Mouse (Mus musculus) kidney, embryonic 16.5 days (tissue): ENCODE results near the gene Col25a1. TPM values are rescaled to one million over a fixed set of nuclear protein-coding genes. Genes with fewer than 3 reads are reported as not detected.

ENCODE experiments used
- ATAC-seq: fragments of 200-750 bp; cut with Nextera tagmentation; 2 replicates; pipeline ENCODE4 v1.8.0; 2017; ENCODE audit warnings: moderate TSS enrichment; ENCODE audit not compliant: low FRiP score, low TSS enrichment
- H3K27ac ChIP-seq: fragments of 300-500 bp; sonication (generic); 2 replicates; pipeline ENCODE4 v1.5.1; 2014; ENCODE audit warnings: low read length
- H3K27me3 ChIP-seq: fragments of 300-500 bp; sonication (generic); 2 replicates; pipeline ENCODE4 v1.6.1; 2014; ENCODE audit warnings: low read length, control low read depth, mixed read lengths; ENCODE audit not compliant: insufficient read depth
- H3K36me3 ChIP-seq: fragments of 300-500 bp; sonication (generic); 2 replicates; pipeline ENCODE4 v1.6.1; 2014; ENCODE audit warnings: low read length, control low read depth, mixed read lengths; ENCODE audit not compliant: insufficient read depth
- H3K4me1 ChIP-seq: fragments of 300-500 bp; sonication (generic); 2 replicates; pipeline ENCODE4 v1.6.1; 2014; ENCODE audit warnings: low read length, control low read depth, mixed read lengths; ENCODE audit not compliant: insufficient read depth
- H3K4me2 ChIP-seq: fragments of 300-500 bp; sonication (generic); replicated peaks from 2 replicates; pipeline ENCODE4 v1.6.1; 2014; ENCODE audit warnings: low read depth, low read length
- H3K4me3 ChIP-seq: fragments of 300-500 bp; sonication (generic); 2 replicates; pipeline ENCODE4 v1.5.1; 2014; ENCODE audit warnings: mild to moderate bottlenecking, low read length
- H3K9ac ChIP-seq: fragments of 300-500 bp; sonication (generic); replicated peaks from 2 replicates; pipeline ENCODE4 v1.6.1; 2014; ENCODE audit warnings: low read length
- H3K9me3 ChIP-seq: fragments of 300-500 bp; sonication (generic); 2 replicates; pipeline ENCODE4 v1.6.1; 2016; ENCODE audit warnings: low read length, control low read depth
- WGBS: fragments of 180-500 bp; shearing (Covaris S2); extraction: QIAGEN DNeasy Blood & Tissue Kit; methylation state at CpG from one replicate; pipeline ENCODE4 v1.1.7; 2014; 5-methylcytosine and 5-hydroxymethylcytosine counted together
- polyA plus RNA-seq: library from polyadenylated mRNA; unstranded; fragments of >200 nt; fragmentation: Nextera tagmentation; extraction: Ambion mirVana; gene quantifications from 2 replicates; pipeline ENCODE4 v1.2.1, GENCODE M21; 2015

Gene Col25a1
- polyA plus RNA-seq, 1 experiment from 2014 or later, result 4.2 TPM

DNA sequence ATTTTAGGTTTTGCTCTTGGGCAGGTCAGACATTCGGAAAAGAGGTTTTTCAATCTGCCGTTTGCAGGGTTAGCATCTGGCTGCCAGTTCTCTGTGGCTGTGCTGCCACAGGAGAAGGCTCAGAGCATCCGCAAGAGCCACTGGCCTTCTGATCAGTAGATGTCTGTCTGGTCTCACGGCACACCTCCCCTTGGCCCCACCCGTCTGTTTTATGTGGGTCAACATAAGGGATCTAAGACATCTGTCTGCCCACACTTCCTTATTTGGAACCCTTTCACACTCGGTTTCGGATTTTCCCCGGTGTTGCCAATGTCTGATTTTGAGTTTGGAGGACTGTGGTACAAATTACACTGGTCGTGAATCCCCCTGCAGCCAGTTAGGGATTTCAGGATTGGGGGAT, 26.8 kb upstream of the Col25a1 start:
- Histone ChIP-seq H3K27ac (no peak overlapping the region), H3K4me3 (peak overlapping the region; percentile 7; the same call in 1 of the 2 replicates), H3K4me1 (no peaks in the 10 kb centered on the region), H3K9me3 (no peaks in the 10 kb centered on the region; the same call in 1 of the 2 replicates), H3K27me3 (no peaks in the 10 kb centered on the region), H3K9ac (no peak overlapping the region), H3K4me2 (peak overlapping the region; percentile 42), H3K36me3 (no peaks in the 10 kb centered on the region)
- 28% methylated on average over 9 of the region's 9 CpGs for WGBS
- no peak for ATAC-seq

DNA sequence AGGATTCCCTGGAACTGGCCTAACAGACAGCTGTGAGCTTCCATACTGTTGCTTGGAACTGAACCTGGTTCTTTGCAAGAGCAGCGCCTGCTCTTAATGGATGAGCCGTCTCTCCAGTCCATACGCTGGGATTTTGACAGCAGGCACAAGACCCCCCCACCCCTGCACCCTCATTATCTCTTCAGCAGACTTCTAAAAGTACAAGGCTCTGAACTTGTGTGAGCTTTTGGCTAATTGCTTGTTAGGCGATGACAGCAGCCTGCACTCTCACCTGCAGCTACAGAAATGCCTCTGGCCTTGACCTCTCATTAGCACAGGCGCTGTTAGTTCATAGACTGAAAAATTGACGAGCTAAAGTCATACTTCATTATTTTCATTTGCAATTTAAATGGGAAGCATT, 14.4 kb upstream of the Col25a1 start:
- Histone ChIP-seq H3K9me3 (no peaks in the 10 kb centered on the region), H3K9ac (no peak overlapping the region), H3K36me3 (no peaks in the 10 kb centered on the region), H3K27me3 (no peaks in the 10 kb centered on the region), H3K27ac (no peak overlapping the region), H3K4me3 (no peak overlapping the region), H3K4me1 (no peaks in the 10 kb centered on the region), H3K4me2 (no peak overlapping the region)
- WGBS, result 82% methylated on average over 6 of the region's 6 CpGs
- no peak for ATAC-seq

DNA sequence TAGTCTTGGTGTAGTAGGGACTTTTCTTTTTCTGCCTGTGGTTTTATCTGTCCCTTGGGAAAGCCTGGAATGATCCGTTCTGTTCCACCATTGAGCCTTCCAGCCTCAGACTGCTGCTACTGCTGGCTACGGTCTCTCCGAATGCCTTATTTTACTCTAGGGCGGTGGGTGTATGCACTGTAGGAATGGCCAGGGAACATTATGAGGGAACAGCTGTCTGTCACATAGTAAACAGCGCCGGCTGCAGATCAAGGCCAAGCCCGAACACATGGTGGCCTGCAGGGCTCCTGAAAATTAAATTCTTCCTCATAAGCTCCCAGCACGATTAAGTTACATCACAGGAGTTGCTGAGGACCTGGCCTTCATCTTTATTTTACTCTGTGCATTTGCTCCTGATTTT, 3.5 kb upstream of the Col25a1 start:
- no peaks in the 10 kb centered on the region for H3K4me1 ChIP-seq
- H3K4me2 ChIP-seq, result no peak overlapping the region
- H3K9me3 ChIP-seq, result no peaks in the 10 kb centered on the region
- no peaks in the 10 kb centered on the region for H3K27me3 ChIP-seq
- no peak overlapping the region for H3K9ac ChIP-seq
- no peak overlapping the region for H3K27ac ChIP-seq
- WGBS, result 70% methylated on average over 8 of the region's 8 CpGs
- H3K4me3 ChIP-seq, result no peak overlapping the region
- ATAC-seq, result no peak
- no peaks in the 10 kb centered on the region for H3K36me3 ChIP-seq

DNA sequence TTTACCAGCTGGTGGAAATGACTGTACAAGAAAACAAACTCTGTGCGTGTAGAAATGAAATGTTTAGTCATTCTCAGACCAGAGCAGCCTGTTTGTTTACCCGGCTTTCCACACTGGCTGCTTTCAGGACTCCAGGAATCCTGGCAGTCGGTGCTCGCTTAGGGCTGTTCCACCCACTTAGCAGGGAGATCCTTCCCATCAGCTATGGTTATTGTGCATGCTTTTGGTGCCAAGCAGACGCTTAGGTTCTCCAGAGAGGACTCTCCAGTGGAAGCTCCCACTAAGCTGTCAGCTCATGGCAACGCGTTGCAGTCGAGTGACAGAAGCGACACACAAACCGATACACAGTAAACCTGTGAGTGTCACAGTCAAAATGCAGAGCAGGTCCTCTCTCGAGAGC, 2.7 kb upstream of the Col25a1 start:
- WGBS, result 81% methylated on average over 11 of the region's 11 CpGs
- H3K9me3 ChIP-seq, result no peaks in the 10 kb centered on the region
- H3K9ac ChIP-seq, result no peak overlapping the region
- no peak for ATAC-seq
- no peaks in the 10 kb centered on the region for H3K36me3 ChIP-seq
- H3K4me2 ChIP-seq, result no peak overlapping the region
- H3K4me1 ChIP-seq, result no peaks in the 10 kb centered on the region
- H3K27ac ChIP-seq, result no peak overlapping the region
- no peaks in the 10 kb centered on the region for H3K27me3 ChIP-seq
- H3K4me3 ChIP-seq, result no peak overlapping the region

DNA sequence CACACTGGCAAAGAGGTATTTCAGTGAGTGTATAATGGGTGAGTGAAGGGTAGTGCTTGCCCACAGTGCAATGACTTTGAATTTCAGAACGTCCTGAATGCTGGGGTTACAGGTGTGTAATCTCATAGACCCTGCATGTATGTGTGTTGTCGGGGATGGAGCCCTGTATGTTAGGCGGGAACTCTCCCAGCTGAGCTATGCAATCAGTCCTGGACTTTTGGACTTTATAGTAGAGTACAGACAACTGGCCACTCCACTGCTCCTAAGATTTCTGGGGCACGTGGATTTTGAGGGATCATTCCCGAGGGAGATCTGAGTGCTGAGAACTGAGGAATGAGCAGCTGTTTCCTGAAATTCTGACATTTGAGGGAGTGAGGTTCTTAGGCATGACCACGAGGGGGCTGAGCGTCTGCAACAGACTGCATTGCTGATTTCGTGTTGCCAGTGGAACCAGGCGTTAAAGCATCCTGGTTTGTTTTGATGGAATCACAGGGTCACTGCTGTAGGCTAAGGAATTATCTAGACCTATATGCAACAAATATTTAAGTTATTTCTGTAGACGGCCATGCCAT, 1.6 kb upstream of the Col25a1 start:
- Histone ChIP-seq H3K9ac (no peak overlapping the region), H3K36me3 (no peaks in the 10 kb centered on the region), H3K4me3 (no peak overlapping the region), H3K9me3 (no peaks in the 10 kb centered on the region), H3K27me3 (no peaks in the 10 kb centered on the region), H3K4me1 (no peaks in the 10 kb centered on the region), H3K27ac (no peak overlapping the region), H3K4me2 (no peak overlapping the region)
- 48% methylated on average over 10 of the region's 10 CpGs for WGBS
- ATAC-seq, result peak; percentile 23; the same call in 1 of the 2 replicates

DNA sequence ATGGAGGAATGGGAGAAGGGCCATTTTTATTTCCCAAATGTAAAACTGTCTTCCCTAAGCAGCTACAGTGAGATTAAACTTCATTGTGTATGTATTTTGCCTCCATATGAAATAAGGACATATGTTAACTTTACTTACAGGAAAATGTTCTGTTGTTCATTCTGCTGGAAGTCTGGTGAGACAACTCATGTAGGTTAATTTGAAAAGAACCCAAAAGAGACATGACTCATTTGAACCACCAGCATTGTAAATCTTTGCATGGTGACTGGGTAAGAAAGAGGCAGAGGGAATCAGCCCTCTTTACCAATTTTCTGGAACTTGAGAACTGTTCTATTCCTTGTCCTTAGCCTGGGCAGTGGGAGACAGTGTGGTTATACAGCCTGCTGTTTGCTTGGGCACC, 5.9 kb downstream of the Col25a1 start:
- H3K9me3 ChIP-seq, result 0 out of 2 replicates have a peak, but pooled peaks cover 3% of the 10 kb centered on the region
- no peaks in the 10 kb centered on the region for H3K36me3 ChIP-seq
- H3K4me2 ChIP-seq, result no peak overlapping the region
- H3K9ac ChIP-seq, result no peak overlapping the region
- H3K4me1 ChIP-seq, result no peaks in the 10 kb centered on the region
- no peaks in the 10 kb centered on the region for H3K27me3 ChIP-seq
- no peak for ATAC-seq
- no peak overlapping the region for H3K27ac ChIP-seq
- no peak overlapping the region for H3K4me3 ChIP-seq

DNA sequence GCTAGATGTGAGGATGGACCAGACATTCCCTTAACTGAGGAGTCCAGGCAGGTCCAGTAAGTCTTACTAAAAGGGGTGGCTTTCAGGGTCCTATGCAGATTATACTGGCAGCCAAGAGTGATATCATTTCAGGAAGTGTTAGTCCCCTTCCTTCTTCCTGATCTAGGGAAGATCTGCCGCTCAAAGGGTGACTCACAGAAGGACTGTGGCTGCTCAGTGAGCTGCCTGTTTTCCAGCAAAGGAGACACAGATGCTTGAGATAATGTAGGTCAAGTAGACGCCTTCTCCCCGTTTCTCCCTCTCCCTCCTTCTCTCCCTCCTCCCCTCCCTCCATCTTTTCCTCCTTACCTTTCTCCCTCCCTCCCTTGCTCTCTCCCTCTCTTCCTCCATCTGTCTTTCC, 6.3 kb downstream of the Col25a1 start:
- Histone ChIP-seq H3K4me1 (no peaks in the 10 kb centered on the region), H3K27ac (no peak overlapping the region), H3K4me2 (no peak overlapping the region), H3K27me3 (no peaks in the 10 kb centered on the region), H3K36me3 (no peaks in the 10 kb centered on the region), H3K9me3 (0 out of 2 replicates have a peak, but pooled peaks cover 5% of the 10 kb centered on the region), H3K4me3 (no peak overlapping the region), H3K9ac (no peak overlapping the region)
- no peak for ATAC-seq
- WGBS, result 53% methylated on average over 3 of the region's 3 CpGs

DNA sequence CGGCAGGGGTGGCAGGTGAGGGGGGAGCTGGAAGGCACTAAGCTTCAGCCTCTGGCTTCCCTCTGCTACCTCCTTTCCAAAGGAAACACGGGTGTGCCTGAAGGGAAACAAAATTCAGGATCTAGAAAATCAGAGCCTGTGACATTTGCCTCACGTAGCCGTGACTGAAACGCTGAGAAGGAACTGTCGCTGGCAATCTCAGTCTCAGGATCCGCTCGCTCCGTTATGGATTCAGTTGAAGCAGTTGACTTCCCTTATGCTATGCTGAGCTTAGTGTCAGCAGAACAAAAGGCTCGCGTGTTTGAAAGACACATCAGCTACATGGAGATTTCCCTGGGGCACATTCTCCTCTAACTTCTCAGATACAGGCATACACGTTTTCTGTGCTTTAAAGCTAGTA, 14.6 kb downstream of the Col25a1 start:
- WGBS, result 72% methylated on average over 12 of the region's 12 CpGs
- no peak overlapping the region for H3K9ac ChIP-seq
- no peaks in the 10 kb centered on the region for H3K36me3 ChIP-seq
- no peak overlapping the region for H3K27ac ChIP-seq
- H3K4me3 ChIP-seq, result no peak overlapping the region
- H3K9me3 ChIP-seq, result peaks cover 5% of the 10 kb centered on the region; the same call in 1 of the 2 replicates
- no peak overlapping the region for H3K4me2 ChIP-seq
- no peaks in the 10 kb centered on the region for H3K4me1 ChIP-seq
- ATAC-seq, result no peak
- no peaks in the 10 kb centered on the region for H3K27me3 ChIP-seq

DNA sequence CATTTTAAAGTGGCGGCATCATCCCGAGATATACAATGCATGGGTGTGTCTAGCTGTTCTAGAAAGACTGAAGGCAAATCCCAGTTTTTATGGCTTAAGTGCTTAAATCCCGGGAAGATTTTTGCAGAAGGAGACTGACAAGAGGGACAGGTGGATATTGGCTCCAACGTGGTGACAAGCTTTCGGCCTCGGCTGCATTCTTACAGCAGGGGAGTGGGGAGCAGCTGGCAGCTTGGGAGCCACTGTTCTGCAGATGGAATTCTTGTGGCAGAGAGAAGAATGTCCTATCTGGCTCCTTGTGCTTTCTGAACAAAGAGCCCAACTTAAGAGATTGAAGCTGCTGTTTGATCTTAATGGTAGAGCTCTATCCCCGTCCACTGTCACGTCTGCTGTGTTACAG, 16.5 kb downstream of the Col25a1 start:
- Histone ChIP-seq H3K36me3 (no peaks in the 10 kb centered on the region), H3K4me3 (no peak overlapping the region), H3K4me2 (no peak overlapping the region), H3K9me3 (no peaks in the 10 kb centered on the region; the same call in 1 of the 2 replicates), H3K27me3 (no peaks in the 10 kb centered on the region), H3K9ac (no peak overlapping the region), H3K4me1 (no peaks in the 10 kb centered on the region), H3K27ac (no peak overlapping the region)
- no peak for ATAC-seq
- 60% methylated on average over 8 of the region's 8 CpGs for WGBS

DNA sequence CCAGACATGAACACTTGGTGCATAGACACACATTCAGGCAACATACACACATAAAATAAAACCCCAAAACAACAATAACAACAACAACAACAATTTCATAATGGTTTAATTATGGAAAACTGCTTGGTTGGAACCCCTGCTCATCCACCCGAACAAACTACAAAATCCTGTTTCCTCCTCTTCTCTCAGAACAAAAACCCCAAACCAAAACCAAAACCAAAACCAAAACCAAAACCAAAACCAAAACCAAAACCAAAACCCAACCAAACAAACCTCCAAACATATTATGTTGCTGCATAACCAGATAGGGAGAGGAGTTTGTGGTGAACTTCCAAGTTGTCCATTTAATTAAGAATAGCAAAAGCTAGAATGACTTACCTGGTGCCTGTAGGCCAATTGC, 17.9 kb downstream of the Col25a1 start:
- H3K4me1 ChIP-seq, result no peaks in the 10 kb centered on the region
- H3K36me3 ChIP-seq, result no peaks in the 10 kb centered on the region
- WGBS, result 83% methylated on average over 1 of the region's 1 CpGs
- no peak overlapping the region for H3K9ac ChIP-seq
- H3K4me2 ChIP-seq, result no peak overlapping the region
- no peak overlapping the region for H3K27ac ChIP-seq
- H3K9me3 ChIP-seq, result no peaks in the 10 kb centered on the region
- no peak for ATAC-seq
- no peak overlapping the region for H3K4me3 ChIP-seq
- no peaks in the 10 kb centered on the region for H3K27me3 ChIP-seq
